Mouse (Mus musculus): ENCODE data around the gene Rdh16f1. TPM values are rescaled to one million over a fixed set of nuclear protein-coding genes. Genes with fewer than 3 reads are reported as not detected.

The Rdh16f1 gene
- under 1 TPM in 1 of 2 experiments, not detected in 1; 0.39 TPM for total RNA-seq (2021)
- long read RNA-seq, experiment 1, result 0 reads
- long read RNA-seq, experiment 2, result 0 reads

DNA sequence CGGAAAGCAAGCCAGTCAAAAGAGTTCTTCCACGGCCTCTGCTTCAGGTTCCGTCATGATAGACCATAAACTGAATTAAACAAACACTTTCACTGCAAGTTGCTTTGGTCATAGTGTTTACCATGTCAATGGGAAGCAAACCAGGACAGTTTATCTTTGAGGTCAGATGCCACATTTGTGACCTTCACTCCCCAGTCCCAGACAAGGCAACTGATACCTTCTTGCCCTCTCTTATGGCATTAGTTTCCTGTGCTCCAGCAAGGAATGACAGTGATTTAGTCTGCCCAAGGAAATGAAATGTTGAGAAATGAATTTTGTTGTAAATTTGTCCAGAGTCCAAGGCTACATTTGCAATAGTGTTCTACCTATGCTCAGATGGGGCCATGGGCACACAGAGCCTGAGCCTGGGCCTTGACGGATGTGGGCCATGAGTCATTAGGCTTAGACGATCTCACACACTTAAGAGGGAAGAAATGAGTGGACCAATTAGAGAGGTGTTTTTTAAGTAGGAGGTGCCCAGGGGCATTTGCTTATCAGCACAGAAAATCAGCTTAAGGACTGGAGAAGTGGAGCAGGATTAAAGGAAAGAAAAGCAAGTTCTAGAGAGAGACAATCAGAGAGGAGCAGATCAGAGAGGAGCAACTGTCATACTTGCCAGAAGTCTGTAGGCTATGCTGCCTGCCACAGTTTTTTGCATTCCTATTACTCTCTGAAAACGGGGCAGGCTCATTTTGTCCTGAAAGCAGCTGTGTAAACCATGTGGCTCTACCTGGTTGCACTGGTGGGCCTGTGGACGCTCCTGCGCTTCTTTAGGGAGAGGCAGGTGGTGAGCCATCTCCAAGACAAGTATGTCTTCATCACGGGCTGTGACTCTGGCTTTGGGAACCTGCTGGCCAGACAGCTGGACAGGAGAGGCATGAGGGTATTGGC is at the start of gene Rdh16f1, which contains the start of gene Rdh1:
TSS of gene Rdh16f1 (plus strand) at position 607 of the 930 bp plus-strand sequence.
TSS of gene Rdh1 (plus strand) at position 541 of the 930 bp plus-strand sequence.
- TF ChIP-seq CTCF (conservative IDR thresholded peaks at IDR 0.05), result no peak
- no peak for DNase-seq (ENCODE audit: low spot score in 2 of 2)
- H3K4me3 ChIP-seq, result no peak within 1 kb of the TSS
- no peak within 1 kb of the TSS for H3K27ac ChIP-seq

DNA sequence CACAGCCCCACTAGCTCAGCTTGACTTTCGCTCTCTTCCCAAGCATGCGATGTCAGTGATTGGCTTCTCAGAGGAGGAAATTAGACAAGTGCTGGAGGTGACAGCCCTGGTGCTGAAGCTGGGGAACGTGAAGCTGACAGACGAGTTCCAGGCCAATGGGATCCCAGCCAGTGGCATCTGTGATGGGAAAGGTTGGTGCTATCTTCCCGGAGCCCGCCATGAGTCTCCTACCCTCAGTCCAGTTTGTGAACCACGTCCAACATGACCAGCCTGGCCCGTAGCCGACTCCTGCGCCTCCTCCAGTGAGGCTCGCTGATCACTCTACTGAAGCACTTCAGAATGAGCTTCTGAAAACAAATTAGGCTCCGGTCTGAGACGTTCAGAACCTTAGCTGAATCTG is 49.3 kb upstream of the Rdh16f1 start:
- no peak for DNase-seq (ENCODE audit: low spot score in 2 of 2)
- no peak overlapping the region for H3K4me3 ChIP-seq
- no peak for TF ChIP-seq CTCF (conservative IDR thresholded peaks at IDR 0.05)
- no peak overlapping the region for H3K27ac ChIP-seq

DNA sequence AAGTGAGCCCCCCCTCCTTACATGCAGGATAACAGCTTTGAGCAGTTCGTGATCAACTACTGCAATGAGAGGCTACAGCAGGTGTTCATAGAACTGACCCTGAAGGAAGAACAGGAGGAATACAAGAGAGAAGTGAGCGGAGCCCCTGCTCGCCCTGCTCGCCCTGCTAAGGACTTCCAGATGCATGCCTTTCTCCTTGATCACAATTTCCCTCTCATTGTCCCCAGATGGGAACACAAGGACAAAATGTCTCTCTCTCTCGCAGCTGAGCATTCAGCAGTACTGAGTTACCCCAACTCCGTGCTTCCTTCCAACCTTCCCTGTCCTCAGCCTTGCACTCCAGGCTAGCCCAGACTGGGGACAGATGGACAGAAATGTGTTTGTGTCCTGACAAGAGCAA is 46.9 kb upstream of the Rdh16f1 start:
- TF ChIP-seq CTCF (conservative IDR thresholded peaks at IDR 0.05), result no peak
- no peak overlapping the region for H3K4me3 ChIP-seq
- no peak overlapping the region for H3K27ac ChIP-seq
- no peak for DNase-seq (ENCODE audit: low spot score in 2 of 2)

DNA sequence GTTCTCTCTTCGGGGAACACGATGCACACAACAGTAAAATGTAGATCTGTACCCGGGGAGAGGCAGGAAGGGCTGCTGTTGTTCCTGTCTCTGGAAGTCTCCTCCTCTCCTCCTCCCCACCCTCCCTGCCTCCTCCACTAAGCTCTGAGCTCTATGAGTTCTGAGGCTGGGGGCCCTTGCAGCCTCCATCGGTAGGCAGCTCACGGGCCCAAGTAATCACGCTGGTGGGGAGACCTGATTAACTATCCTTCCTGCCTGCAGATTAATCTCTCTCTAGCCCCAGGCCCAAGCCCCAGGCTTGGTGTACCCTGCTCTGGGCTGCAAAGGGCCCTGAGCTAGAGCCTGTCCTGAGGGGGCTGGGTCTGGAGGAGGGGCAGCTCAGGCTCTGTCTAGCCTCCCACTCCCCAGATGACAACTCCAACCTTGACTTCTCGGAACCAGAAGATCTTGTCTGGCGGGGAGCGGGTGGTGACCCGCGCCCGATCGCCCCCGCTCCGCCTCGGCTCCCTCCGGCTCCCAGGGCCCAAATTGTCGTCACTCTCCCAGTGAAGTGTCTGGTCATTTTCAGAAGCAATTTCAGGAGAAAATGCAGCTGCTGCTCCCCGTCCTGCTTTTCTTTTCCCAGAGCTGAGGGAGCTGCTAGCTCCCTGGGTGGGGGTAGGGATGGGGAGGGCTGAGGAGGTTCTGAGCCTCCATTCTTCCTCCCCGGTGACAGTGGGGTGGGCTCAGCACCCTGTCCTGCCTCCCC is 37.7 kb upstream of the Rdh16f1 start:
- H3K27ac ChIP-seq, result peak overlapping the region; percentile 83
- peak overlapping the region; percentile 22; the same call in 1 of the 2 replicates for H3K4me3 ChIP-seq
- no peak for TF ChIP-seq CTCF (conservative IDR thresholded peaks at IDR 0.05)
- peak in 1 of 2 experiments; percentile 32 for DNase-seq (ENCODE audit: low spot score in 2 of 2)

DNA sequence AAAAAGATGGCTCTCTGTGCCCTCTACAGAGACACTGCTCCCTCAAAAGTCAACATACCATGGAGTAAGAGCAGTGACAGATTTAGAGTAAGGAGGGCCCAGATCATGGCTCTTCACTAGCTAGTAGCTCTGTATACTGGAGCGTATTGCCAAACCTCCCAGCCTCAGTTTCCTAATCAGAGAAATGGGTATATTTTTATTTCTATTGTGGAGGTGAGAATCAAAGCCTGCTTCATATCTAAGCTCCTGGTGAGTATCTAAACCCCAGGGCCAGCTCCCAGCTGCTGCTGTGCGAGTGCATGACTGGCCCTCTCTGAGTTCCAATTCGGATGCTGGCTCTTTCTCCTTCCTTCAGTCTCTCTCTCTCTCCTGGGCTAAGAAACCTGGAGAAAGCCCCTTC is 35.4 kb upstream of the Rdh16f1 start, which contains the start of gene Tac2:
TSS of gene Tac2 (plus strand) at position 301 of the 400 bp plus-strand sequence.
- H3K27ac ChIP-seq, result no peak within 1 kb of the TSS
- TF ChIP-seq CTCF (conservative IDR thresholded peaks at IDR 0.05), result no peak
- DNase-seq (ENCODE audit: low spot score in 2 of 2), result no peak
- H3K4me3 ChIP-seq, result no peak within 1 kb of the TSS

DNA sequence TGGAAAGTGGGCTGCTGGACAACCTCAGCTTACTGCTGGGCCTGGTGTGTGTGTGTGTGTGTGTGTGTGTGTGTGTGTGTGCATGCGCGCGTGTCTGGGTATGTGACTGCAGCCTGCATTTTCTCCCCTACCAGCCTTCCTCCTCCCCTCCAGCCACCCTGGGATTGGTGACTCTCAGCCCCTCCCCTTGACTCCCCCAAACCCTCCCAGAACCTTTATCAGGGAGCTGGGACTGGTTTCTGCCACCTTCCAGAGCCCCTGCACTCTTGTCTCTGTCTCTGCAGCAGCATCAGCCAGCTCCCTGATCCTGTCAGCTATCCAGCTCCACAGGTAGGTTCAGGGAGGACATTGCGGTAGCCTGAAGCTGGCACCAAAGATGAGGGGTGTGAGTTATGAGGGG is 34.5 kb upstream of the Rdh16f1 start:
- no peak for DNase-seq (ENCODE audit: low spot score in 2 of 2)
- no peak overlapping the region for H3K27ac ChIP-seq
- no peak for TF ChIP-seq CTCF (conservative IDR thresholded peaks at IDR 0.05)
- H3K4me3 ChIP-seq, result no peak overlapping the region

DNA sequence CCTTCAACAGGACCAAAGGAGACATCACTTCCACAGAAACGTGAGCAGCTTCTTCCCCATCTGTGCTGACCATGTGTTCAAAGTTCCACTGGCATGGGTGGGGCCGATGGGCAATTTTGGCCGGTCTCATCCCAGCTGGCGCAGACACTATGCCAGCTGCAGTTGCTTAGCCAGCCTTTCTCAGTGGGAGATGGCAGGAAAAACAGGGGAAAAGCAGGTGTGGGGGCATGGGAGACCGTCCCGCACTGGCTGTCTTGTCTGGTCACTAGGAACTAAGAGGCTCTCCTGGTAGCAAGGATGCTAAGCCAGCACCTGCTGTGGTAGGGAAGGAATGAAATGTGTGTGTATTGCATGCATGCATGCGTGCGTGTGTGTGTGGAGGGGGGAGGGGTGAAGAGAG is 31.1 kb upstream of the Rdh16f1 start:
- H3K27ac ChIP-seq, result no peak overlapping the region
- H3K4me3 ChIP-seq, result no peak overlapping the region
- TF ChIP-seq CTCF (conservative IDR thresholded peaks at IDR 0.05), result no peak
- no peak for DNase-seq (ENCODE audit: low spot score in 2 of 2)

DNA sequence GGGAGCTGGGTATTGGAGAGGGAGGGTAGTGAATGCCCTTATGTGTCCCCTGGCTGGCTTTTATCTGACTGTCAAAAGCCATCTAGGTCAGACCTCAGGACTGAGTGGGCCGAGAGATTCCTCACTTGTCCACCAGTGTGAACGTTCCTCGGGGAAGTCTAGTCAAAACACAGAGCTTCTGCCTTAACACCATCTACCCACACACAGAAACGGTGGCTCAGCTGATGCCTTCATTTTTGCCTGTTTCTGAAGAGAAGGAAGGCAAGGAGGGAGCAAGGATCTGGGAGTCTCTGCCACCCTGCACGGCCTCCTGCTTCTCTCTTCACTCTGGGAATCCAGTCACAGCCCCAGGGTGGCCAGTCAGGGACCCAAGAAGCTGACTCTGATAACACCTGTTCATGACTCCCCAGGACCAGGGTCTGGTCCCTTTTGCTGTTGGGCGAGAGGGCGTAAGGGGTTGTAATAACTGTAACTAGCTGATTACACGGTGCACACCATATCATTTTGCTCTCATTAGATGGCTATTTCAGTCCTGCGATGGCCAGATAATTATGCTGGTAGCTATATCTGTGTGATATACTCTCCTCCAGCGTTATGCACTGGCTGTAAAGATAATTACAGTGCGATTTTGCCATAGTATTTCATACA is 29.2 kb upstream of the Rdh16f1 start:
- TF ChIP-seq CTCF (conservative IDR thresholded peaks at IDR 0.05), result no peak
- no peak for DNase-seq (ENCODE audit: low spot score in 2 of 2)

DNA sequence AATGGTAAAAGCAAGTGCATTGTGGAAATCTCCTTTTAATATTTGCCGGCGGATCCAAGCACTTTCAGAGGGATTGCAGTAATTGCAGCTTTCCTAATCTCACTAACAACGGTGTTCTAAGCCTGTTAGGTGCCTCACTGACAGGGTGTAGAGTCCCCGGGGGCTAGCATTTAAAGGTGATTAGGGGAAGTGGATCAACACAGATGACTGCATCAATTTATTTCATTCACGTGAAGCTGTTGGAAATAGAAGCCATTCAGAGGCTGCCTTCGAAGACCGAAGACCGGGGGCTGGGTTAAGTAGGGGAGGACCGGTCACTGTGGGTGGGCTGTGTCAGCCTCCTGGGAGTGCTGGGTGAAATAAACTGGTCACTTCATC is 28.7 kb upstream of the Rdh16f1 start:
- no peak overlapping the region for H3K27ac ChIP-seq
- TF ChIP-seq CTCF (conservative IDR thresholded peaks at IDR 0.05), result no peak
- DNase-seq (ENCODE audit: low spot score in 2 of 2), result no peak
- no peak overlapping the region for H3K4me3 ChIP-seq

More for the DNA sequence above, 29.2 kb upstream of the Rdh16f1 start:
- no peak overlapping the region for H3K27ac ChIP-seq
- no peak overlapping the region for H3K4me3 ChIP-seq

DNA sequence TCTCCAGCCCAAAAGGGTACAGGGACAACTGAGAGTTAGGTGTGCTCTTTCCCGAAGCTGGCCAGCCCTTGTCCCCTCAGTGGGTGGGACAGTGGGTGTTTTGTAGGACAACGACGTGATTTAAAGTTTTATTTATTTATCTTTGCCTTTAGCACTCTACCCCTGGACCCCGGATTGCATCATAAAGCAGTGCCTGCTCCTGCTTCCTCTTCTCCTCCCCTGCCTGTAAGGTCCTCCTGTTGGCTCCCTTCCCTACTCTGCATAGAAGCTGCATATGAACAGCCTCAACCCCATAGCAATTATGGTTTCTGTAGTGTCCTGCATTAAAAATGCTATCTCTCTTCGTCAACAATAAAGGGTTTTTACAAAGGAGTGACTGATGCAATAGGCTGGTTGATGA is 28.2 kb upstream of the Rdh16f1 start:
- no peak for DNase-seq (ENCODE audit: low spot score in 2 of 2)
- Histone ChIP-seq H3K27ac (no peak overlapping the region), H3K4me3 (no peak overlapping the region)
- no peak for TF ChIP-seq CTCF (conservative IDR thresholded peaks at IDR 0.05)

DNA sequence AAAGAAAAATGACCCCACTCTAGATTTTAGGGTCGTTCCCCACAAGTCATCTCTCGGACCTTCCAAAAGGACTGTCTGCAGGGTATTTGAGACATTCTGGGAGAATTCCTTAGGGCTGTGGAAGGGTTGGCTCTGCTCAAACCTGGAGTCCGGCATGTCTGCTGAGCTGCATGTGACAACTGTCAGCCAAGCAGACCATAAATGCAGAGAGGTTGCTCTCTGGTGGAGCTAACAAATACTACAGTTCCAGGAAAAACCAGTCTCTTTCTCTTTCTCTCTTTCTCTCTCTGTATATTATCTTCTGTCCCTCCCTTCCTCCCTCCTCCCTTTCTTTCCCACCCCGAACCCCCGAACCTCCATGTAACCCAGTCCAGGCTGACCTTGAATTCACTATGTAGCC is 25.2 kb upstream of the Rdh16f1 start:
- peak; percentile 78 for TF ChIP-seq CTCF (conservative IDR thresholded peaks at IDR 0.05)
- Histone ChIP-seq H3K4me3 (no peak overlapping the region), H3K27ac (no peak overlapping the region)
- DNase-seq (ENCODE audit: low spot score in 2 of 2), result peak in 1 of 2 experiments; percentile 35

DNA sequence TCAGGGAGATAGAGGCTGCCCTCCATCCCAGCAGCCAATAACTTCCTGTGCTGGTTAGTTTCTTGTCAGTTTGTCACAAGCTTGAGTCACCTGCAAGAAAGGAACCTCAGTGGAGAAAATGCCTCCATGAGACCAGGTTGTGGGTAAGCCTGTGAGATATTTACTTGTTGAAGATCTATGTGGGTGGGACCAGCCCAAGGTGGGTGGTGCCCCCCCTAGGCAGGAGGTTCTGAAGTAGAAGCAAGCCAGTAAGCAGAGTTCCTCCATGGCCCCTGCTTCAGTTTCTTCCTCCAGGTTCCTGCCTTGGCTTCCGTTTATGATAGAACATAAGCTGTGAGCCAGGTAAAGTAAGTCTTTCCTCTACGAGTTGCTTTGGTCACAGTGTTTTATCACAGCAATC is 23.3 kb upstream of the Rdh16f1 start:
- DNase-seq (ENCODE audit: low spot score in 2 of 2), result no peak
- H3K4me3 ChIP-seq, result no peak overlapping the region
- TF ChIP-seq CTCF (conservative IDR thresholded peaks at IDR 0.05), result no peak
- H3K27ac ChIP-seq, result no peak overlapping the region

DNA sequence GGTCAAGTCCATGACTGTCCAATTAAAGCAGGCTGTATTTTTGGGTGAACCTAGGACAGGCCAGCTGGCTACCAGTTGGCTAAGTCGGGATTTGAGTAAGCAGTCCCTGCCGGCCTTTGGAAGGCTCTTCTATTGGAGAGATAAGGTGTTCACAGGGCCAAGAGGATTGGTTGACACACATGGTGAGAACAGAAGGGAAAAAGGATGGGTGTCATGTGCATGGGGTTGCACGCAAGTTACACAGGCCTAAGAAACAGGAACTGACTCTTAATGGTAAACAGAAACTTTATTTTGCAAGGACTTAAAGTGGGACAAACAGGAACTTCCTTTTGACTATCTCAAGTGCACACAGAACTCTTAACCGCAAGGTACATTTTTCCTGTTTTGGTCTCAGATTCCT is 22.7 kb upstream of the Rdh16f1 start:
- DNase-seq (ENCODE audit: low spot score in 2 of 2), result no peak
- TF ChIP-seq CTCF (conservative IDR thresholded peaks at IDR 0.05), result no peak
- H3K27ac ChIP-seq, result no peak overlapping the region
- no peak overlapping the region for H3K4me3 ChIP-seq
